Mouse (Mus musculus): Measurements from ENCODE around the gene B4galt2.
A peak's percentile ranks its signal among the peaks of the same experiment; 100 is the strongest.

DNA sequence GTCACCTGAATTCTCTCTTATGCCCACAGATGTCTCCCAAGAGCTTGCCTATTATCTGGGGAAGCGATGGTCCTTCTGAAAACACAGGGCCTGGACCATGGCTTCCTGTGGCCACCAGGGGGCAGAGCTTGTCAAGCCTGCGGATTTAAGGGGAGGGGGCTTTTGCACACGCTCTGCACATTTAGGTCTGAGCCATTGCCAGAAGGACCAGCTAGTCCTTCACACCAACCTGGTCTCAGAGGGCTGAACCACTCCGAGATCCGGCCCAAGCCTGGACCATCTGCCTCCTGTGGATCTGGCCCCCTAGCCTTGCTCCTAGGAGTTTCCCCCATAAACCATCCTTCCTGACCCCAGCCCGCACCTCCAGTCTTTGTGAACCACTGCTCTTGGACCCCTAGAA, 44.9 kb upstream of the B4galt2 start:
- peak; percentile 56; the same call in 1 of the 2 replicates for TF ChIP-seq CTCF (IDR thresholded peaks at IDR 0.05; ENCODE audit: extremely low read depth, insufficient read depth, insufficient read length, insufficient replicate concordance)
- no peak for TF ChIP-seq POLR2A (IDR thresholded peaks at IDR 0.05; ENCODE audit: low read depth, low read length)
